Mouse (Mus musculus) MEL (cell line): ENCODE measurements around the gene Srsf3. TPM values are rescaled to one million over a fixed set of nuclear protein-coding genes. Genes with fewer than 3 reads are reported as not detected.

Source experiments
- DNase-seq: peaks from one replicate; pipeline ENCODE4 v3.0.0; 2011; ENCODE audit warnings: low read depth, low spot score
- H3K27ac ChIP-seq: 2 replicates; pipeline ENCODE4 v1.5.1; 2012; ENCODE audit warnings: low read depth, mild to moderate bottlenecking, control low read depth, low read length, moderate library complexity; ENCODE audit not compliant: control insufficient read depth
- H3K27me3 ChIP-seq, 2 experiments: fragments of 150-350 bp in 1 of 2; sonication (generic) in 1 of 2; 2 replicates each; pipeline ENCODE4 v1.6.1; 2012; ENCODE audit warnings: low read length in 2 of 2, mild to moderate bottlenecking in 2 of 2, improper control_type of control experiment in 1 of 2, moderate library complexity in 1 of 2; ENCODE audit not compliant: insufficient read depth in 2 of 2, control insufficient read depth in 1 of 2
- H3K36me3 ChIP-seq, 2 experiments: 2 replicates each; pipeline ENCODE4 v1.6.1; 2012 to 2014; ENCODE audit warnings: low read length in 2 of 2, improper control_type of control experiment in 1 of 2, inconsistent platforms in 1 of 2, mild to moderate bottlenecking in 1 of 2; ENCODE audit not compliant: insufficient read depth in 2 of 2, control insufficient read depth in 1 of 2
- H3K4me1 ChIP-seq, 2 experiments: fragments of 150-350 bp in 1 of 2; sonication (generic) in 1 of 2; 2 replicates each; pipeline ENCODE4 v1.6.1; 2012; ENCODE audit warnings: low read length in 2 of 2, improper control_type of control experiment in 1 of 2, mild to moderate bottlenecking in 1 of 2; ENCODE audit not compliant: insufficient read depth in 2 of 2, control insufficient read depth in 1 of 2
- H3K4me3 ChIP-seq, 2 experiments: fragments of 150-350 bp in 1 of 2; sonication (generic) in 1 of 2; 2 replicates each; pipeline ENCODE4 v1.5.1; 2012; ENCODE audit warnings: low read depth in 2 of 2, low read length in 2 of 2, mild to moderate bottlenecking in 2 of 2, moderate library complexity in 2 of 2, control low read depth in 1 of 2, improper control_type of control experiment in 1 of 2; ENCODE audit not compliant: control insufficient read depth in 1 of 2, insufficient read depth in 1 of 2
- H3K79me2 ChIP-seq: 2 replicates; pipeline ENCODE4 v1.6.1; 2012; ENCODE audit warnings: mild to moderate bottlenecking, low read length, moderate library complexity; ENCODE audit not compliant: control insufficient read depth, poor library complexity, insufficient read depth
- H3K9ac ChIP-seq: 2 replicates; pipeline ENCODE4 v1.6.1; 2012; ENCODE audit warnings: low read depth, mild to moderate bottlenecking, control low read depth, low read length, moderate library complexity; ENCODE audit not compliant: control insufficient read depth, poor library complexity, severe bottlenecking
- H3K9me3 ChIP-seq: fragments of 150-350 bp; sonication (generic); replicated peaks from 2 replicates; pipeline ENCODE4 v1.6.1; 2012; ENCODE audit warnings: mild to moderate bottlenecking, low read length, improper control_type of control experiment, moderate library complexity; ENCODE audit not compliant: insufficient read depth
- CHD1 ChIP-seq: IDR thresholded peaks from 2 replicates; pipeline ENCODE4 v1.6.1; 2012; ENCODE audit warnings: low read depth, mild to moderate bottlenecking, inconsistent platforms, low read length, improper control_type of control experiment
- CTCF ChIP-seq, 3 experiments: IDR thresholded peaks in 2 of 3; conservative IDR thresholded peaks in 1 of 3; 2 replicates each; pipeline ENCODE4 v1.5.1; 2011 to 2012; ENCODE audit warnings: low read length in 3 of 3, low read depth in 2 of 3, mild to moderate bottlenecking in 2 of 3, improper control_type of control experiment in 1 of 3, inconsistent platforms in 1 of 3, mixed read lengths in 1 of 3, moderate library complexity in 1 of 3; ENCODE audit not compliant: control insufficient read depth in 1 of 3, insufficient read depth in 1 of 3, poor library complexity in 1 of 3, severe bottlenecking in 1 of 3
- EP300 ChIP-seq, 2 experiments: IDR thresholded peaks; 2 replicates each; pipeline ENCODE4 v1.6.1; 2011; ENCODE audit warnings: improper control_type of control experiment in 2 of 2, low read length in 2 of 2, low read depth in 1 of 2, mild to moderate bottlenecking in 1 of 2
- ETS1 ChIP-seq: IDR thresholded peaks from 2 replicates; pipeline ENCODE4 v1.6.1; 2012; ENCODE audit warnings: low read depth, mild to moderate bottlenecking, inconsistent platforms, low read length, improper control_type of control experiment, moderate library complexity
- GABPA ChIP-seq: IDR thresholded peaks from 2 replicates; pipeline ENCODE4 v1.6.1; 2012; ENCODE audit warnings: low read depth, mild to moderate bottlenecking, inconsistent platforms, low read length, improper control_type of control experiment, moderate library complexity
- JUND ChIP-seq: IDR thresholded peaks from 2 replicates; pipeline ENCODE4 v1.6.1; 2011; ENCODE audit warnings: low read depth, mild to moderate bottlenecking, improper control_type of control experiment, low read length
- MAZ ChIP-seq: IDR thresholded peaks from 2 replicates; pipeline ENCODE4 v1.6.1; 2012; ENCODE audit warnings: low read depth, mild to moderate bottlenecking, inconsistent platforms, low read length, improper control_type of control experiment
- MXI1 ChIP-seq: IDR thresholded peaks from 2 replicates; pipeline ENCODE4 v1.6.1; 2011; ENCODE audit warnings: mild to moderate bottlenecking, low read depth, low read length, improper control_type of control experiment
- MYB ChIP-seq: IDR thresholded peaks from 2 replicates; pipeline ENCODE4 v1.6.1; 2011; ENCODE audit warnings: mild to moderate bottlenecking, low read depth, low read length, improper control_type of control experiment
- POLR2A ChIP-seq, 2 experiments: IDR thresholded peaks; 2 replicates each; pipeline ENCODE4 v1.6.1; 2011 to 2012; ENCODE audit warnings: low read length in 2 of 2, mild to moderate bottlenecking in 2 of 2, control low read depth in 1 of 2, improper control_type of control experiment in 1 of 2, low read depth in 1 of 2, moderate library complexity in 1 of 2; ENCODE audit not compliant: control insufficient read depth in 1 of 2, insufficient read depth in 1 of 2, poor library complexity in 1 of 2
- POLR2AphosphoS2 ChIP-seq: IDR thresholded peaks from 2 replicates; pipeline ENCODE4 v1.6.1; 2011; ENCODE audit warnings: low read length, improper control_type of control experiment
- POLR2AphosphoS5 ChIP-seq: IDR thresholded peaks from 2 replicates; pipeline ENCODE4 v1.6.1; 2012; ENCODE audit warnings: low read depth, borderline replicate concordance, mild to moderate bottlenecking, inconsistent platforms, low read length, moderate library complexity, mixed read lengths
- RAD21 ChIP-seq: IDR thresholded peaks from 2 replicates; pipeline ENCODE4 v1.6.1; 2011; ENCODE audit warnings: mild to moderate bottlenecking, low read depth, low read length, improper control_type of control experiment
- RCOR1 ChIP-seq: IDR thresholded peaks from 2 replicates; pipeline ENCODE4 v1.6.1; 2012; ENCODE audit warnings: low read depth, mild to moderate bottlenecking, inconsistent platforms, low read length, improper control_type of control experiment
- SIN3A ChIP-seq: IDR thresholded peaks from 2 replicates; pipeline ENCODE4 v1.6.1; 2012; ENCODE audit warnings: low read length, improper control_type of control experiment, inconsistent platforms
- SMC3 ChIP-seq: IDR thresholded peaks from 2 replicates; pipeline ENCODE4 v1.6.1; 2011; ENCODE audit warnings: low read depth, low read length, improper control_type of control experiment
- ZKSCAN1 ChIP-seq: IDR thresholded peaks from 2 replicates; pipeline ENCODE4 v1.6.1; 2012; ENCODE audit warnings: low read depth, mild to moderate bottlenecking, inconsistent platforms, low read length, improper control_type of control experiment, moderate library complexity
- polyA plus RNA-seq, 2 experiments: library from polyadenylated mRNA; stranded (reverse) in 1 of 2; unstranded in 1 of 2; fragments of >175 nt in 1 of 2; fragments of >200 nt in 1 of 2; gene quantifications; 2 replicates each; pipeline versions ENCODE4 v1.2.1 to v1.2.4; 2012; ENCODE audit warnings: low replicate concordance in 2 of 2, low read depth in 1 of 2; ENCODE audit not compliant: insufficient read length in 2 of 2, insufficient read depth in 1 of 2, missing spikeins in 1 of 2
- total RNA-seq: library from RNA; depleted of rRNA; stranded (reverse); fragments of 300-350 nt; gene quantifications from 2 replicates; pipeline ENCODE4 v1.2.3, GENCODE M21; 2012

Srsf3 gene
- total and polyA plus RNA-seq, 3 experiments: 326 to 556 (median 367) TPM

- Histone ChIP-seq H3K36me3 (peaks cover 0 to 6% of the 10 kb centered on the region in 2 experiments; a peak in 2 of 4 replicates), H3K79me2 (no peaks in the 10 kb centered on the region), H3K4me3 (no peak overlapping the region), H3K27me3 (no peaks in the 10 kb centered on the region), H3K9me3 (no peaks in the 10 kb centered on the region), H3K4me1 (peaks cover 3 to 14% of the 10 kb centered on the region in 2 experiments; a peak in 3 of 4 replicates), H3K27ac (no peak overlapping the region), H3K9ac (no peak overlapping the region)
- TF ChIP-seq MAZ (no peak), CHD1 (no peak), EP300 (IDR thresholded peaks at IDR 0.05; ENCODE audit: low read depth in 1 of 2, low read length in 2 of 2) (no peak), POLR2AphosphoS5 (no peak), POLR2A (IDR thresholded peaks at IDR 0.05; ENCODE audit: control insufficient read depth in 1 of 2, insufficient read depth in 1 of 2, low read depth in 1 of 2, low read length in 2 of 2, poor library complexity in 1 of 2) (no peak), ETS1 (no peak), POLR2AphosphoS2 (no peak), MXI1 (no peak), SMC3 (no peak), RAD21 (no peak), SIN3A (no peak), CTCF (IDR thresholded peaks at IDR 0.05 in 2 of 3, conservative IDR thresholded peaks at IDR 0.05 in 1 of 3; ENCODE audit: control insufficient read depth in 1 of 3, insufficient read depth in 1 of 3, low read depth in 2 of 3, low read length in 3 of 3, poor library complexity in 1 of 3, severe bottlenecking in 1 of 3) (no peak)
- DNase-seq: no peak
Observed at GRCm38 (mm10) chr17:29069063-29069462, 36.6 kb downstream of the Srsf3 start.

- H3K27ac ChIP-seq: no peak overlapping the region
- H3K4me3 ChIP-seq: no peak overlapping the region
Observed at GRCm38 (mm10) chr17:29071820-29072219, 39.4 kb downstream of the Srsf3 start.

GRCm38 (mm10) chr17:29072701-29073307, 40.4 kb downstream of the Srsf3 start:
- H3K27ac ChIP-seq: no peak overlapping the region
- DNase-seq: no peak
- no peaks in the 10 kb centered on the region for H3K27me3 ChIP-seq
- TF ChIP-seq JUND (no peak), SMC3 (no peak), GABPA (no peak), ETS1 (no peak), RCOR1 (no peak), ZKSCAN1 (no peak), CTCF (IDR thresholded peaks at IDR 0.05 in 2 of 3, conservative IDR thresholded peaks at IDR 0.05 in 1 of 3; ENCODE audit: control insufficient read depth in 1 of 3, insufficient read depth in 1 of 3, low read depth in 2 of 3, low read length in 3 of 3, poor library complexity in 1 of 3, severe bottlenecking in 1 of 3) (no peak), MYB (no peak)
- no peaks in the 10 kb centered on the region for H3K9me3 ChIP-seq
- no peaks in the 10 kb centered on the region for H3K79me2 ChIP-seq
- no peak overlapping the region for H3K4me3 ChIP-seq
- no peak overlapping the region for H3K9ac ChIP-seq
- H3K4me1 ChIP-seq: peaks cover under 1 to 15% of the 10 kb centered on the region in 2 experiments
- peaks cover 0 to 5% of the 10 kb centered on the region in 2 experiments; a peak in 2 of 4 replicates for H3K36me3 ChIP-seq

More at GRCm38 (mm10) chr17:29071820-29072219, 39.4 kb downstream of the Srsf3 start:
- Histone ChIP-seq H3K9ac (no peak overlapping the region), H3K4me1 (peaks cover 3 to 16% of the 10 kb centered on the region in 2 experiments; a peak in 3 of 4 replicates), H3K79me2 (no peaks in the 10 kb centered on the region), H3K27me3 (no peaks in the 10 kb centered on the region), H3K36me3 (peaks cover 0 to 6% of the 10 kb centered on the region in 2 experiments; a peak in 2 of 4 replicates), H3K9me3 (no peaks in the 10 kb centered on the region)
- DNase-seq: no peak
- TF ChIP-seq ETS1: no peak
- TF ChIP-seq POLR2AphosphoS5: no peak
